ENCODE assay signal across 10 mouse cellular contexts in the genomic region with DNA sequence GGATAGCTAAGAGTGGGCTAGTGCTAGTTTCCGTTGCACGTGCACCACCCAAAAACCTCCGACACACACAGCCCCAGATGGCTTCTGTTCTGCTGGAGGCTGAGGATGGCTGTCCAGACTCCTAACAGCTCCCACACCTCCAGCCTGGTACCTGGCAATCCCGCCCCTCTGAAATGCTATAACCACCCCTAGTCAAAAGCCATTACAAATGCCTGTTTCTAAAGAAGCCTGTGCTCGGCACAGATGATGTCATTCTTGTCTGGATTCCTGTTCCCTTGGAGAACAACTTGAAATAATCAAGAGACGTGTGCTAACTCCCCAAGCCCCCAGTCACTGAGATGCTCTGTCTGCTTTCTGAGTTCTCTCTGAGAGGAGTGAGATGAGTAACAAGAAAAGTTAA.
DNase-seq lines count a peak whose midpoint lies in the region; ATAC-seq and TF ChIP-seq lines count a peak whose summit lies in the region.
"Had no signal": no experiment of that assay in that cellular context is flagged by ENCODE, and none has a peak within 500 bp of the region (broad histone marks: within the 10 kb centered on the region; RNA-seq: fewer than 3 reads in every experiment).

No protein-coding gene starts in this region.

- no peak for TF ChIP-seq POLR2A in brain, embryonic 14.5 days (IDR thresholded peaks at IDR 0.05; ENCODE audit: borderline replicate concordance, extremely low read depth, insufficient read depth, insufficient read length, poor library complexity, severe bottlenecking)

- peak; percentile 87 for DNase-seq in heart, adult 11 months
- DNase-seq in heart, postnatal 25 days (ENCODE audit: low spot score): no peak
- peak; percentile 77 for DNase-seq in brain, embryonic 14.5 days (ENCODE audit: low read depth)
- DNase-seq in forelimb bud, embryonic 11.5 days (ENCODE audit: low read depth, low spot score): peak; percentile 58
- DNase-seq in heart, postnatal 4 days: peak; percentile 17
- no peak for DNase-seq in left cerebral cortex, adult 9 months (ENCODE audit: low spot score in 2 of 2)
- DNase-seq in embryo, embryonic 9.5 days (ENCODE audit: extremely low spot score): no peak
- DNase-seq: kidney, adult 9 months; thymus, adult 2 months had no signal

- no peak for ATAC-seq in inflammation-experienced regulatory T-cells, adult 6 months

- no peak for TF ChIP-seq CTCF in brain, embryonic 14.5 days (IDR thresholded peaks at IDR 0.05; ENCODE audit: borderline replicate concordance, extremely low read depth, insufficient read depth, insufficient read length)

- intact Hi-C loops in heart, postnatal 25 days (cut with DNase I): loop anchor here (5.0 kb wide), 2 partner anchors 71 to 144 kb away; a partner anchor contains a TSS

Comparison
In these comparisons a context has a peak if more than half of its experiments do, and no peak if none do; other contexts are left out.
1. DNase-seq: peak in heart, adult 11 months (single experiment), brain, embryonic 14.5 days (single experiment), forelimb bud, embryonic 11.5 days (single experiment) and heart, postnatal 4 days (single experiment); none in heart, postnatal 25 days (single experiment), left cerebral cortex, adult 9 months (0 of 2) and embryo, embryonic 9.5 days (single experiment).